Mouse (Mus musculus) mouse trophoblast stem cell (cell line): ENCODE data around the gene Il11ra1.

Experiments
- in situ Hi-C, 2 experiments: fragments of 300-500 bp; cut with MseI, MboI; formaldehyde crosslinking; loops; 2 replicates in 1 of 2; 3 replicates in 1 of 2; pipeline ENCODE4 v1.15.1; 2025

Gene Il11ra1

GRCm38 (mm10) chr4:41699783-41700182 lies at the start of gene Il11ra1:
Gene Il11ra1, plus strand, starts transcription at chr4:41699989.
- in situ Hi-C loops, result loop anchor here (10.0 kb wide), 1 partner anchor 145 kb away; no protein-coding TSS in a partner anchor

- in situ Hi-C loops, result no loop called here
These were observed 46.5 kb upstream of the Il11ra1 start for GRCm38 (mm10) chr4:41653296-41653695.

- in situ Hi-C loops, result no loop called here
These were observed 46.1 kb upstream of the Il11ra1 start for GRCm38 (mm10) chr4:41653730-41654129.

- in situ Hi-C loops, result no loop called here
These were observed 45.6 kb upstream of the Il11ra1 start for GRCm38 (mm10) chr4:41654217-41654616.

GRCm38 (mm10) chr4:41655525-41655924 lies 44.3 kb upstream of the Il11ra1 start:
- in situ Hi-C loops, result loop anchor here in 1 of 2 experiments (5.0 kb wide), 1 partner anchor 52 kb away; no protein-coding TSS in a partner anchor

GRCm38 (mm10) chr4:41658566-41659384 lies 41.0 kb upstream of the Il11ra1 start:
- in situ Hi-C loops, result loop anchor here in 1 of 2 experiments (5.0 kb wide), 1 partner anchor 49 kb away; no protein-coding TSS in a partner anchor

- in situ Hi-C loops, result loop anchor here in 1 of 2 experiments (5.0 kb wide), 1 partner anchor 48 kb away; no protein-coding TSS in a partner anchor
These were observed 40.2 kb upstream of the Il11ra1 start for GRCm38 (mm10) chr4:41659556-41659955.

- in situ Hi-C loops, result no loop called here
These were observed 38.8 kb upstream of the Il11ra1 start for GRCm38 (mm10) chr4:41660851-41661430.

- in situ Hi-C loops, result no loop called here
These were observed 37.1 kb upstream of the Il11ra1 start for GRCm38 (mm10) chr4:41662723-41663122.

GRCm38 (mm10) chr4:41663614-41664013 lies 36.2 kb upstream of the Il11ra1 start:
- in situ Hi-C loops, result no loop called here

GRCm38 (mm10) chr4:41664533-41664932 lies 35.3 kb upstream of the Il11ra1 start:
- in situ Hi-C loops, result no loop called here

- in situ Hi-C loops, result no loop called here
These were observed 34.6 kb upstream of the Il11ra1 start for GRCm38 (mm10) chr4:41665009-41665675.

GRCm38 (mm10) chr4:41666646-41667045 lies 33.1 kb upstream of the Il11ra1 start:
- in situ Hi-C loops, result no loop called here

GRCm38 (mm10) chr4:41670836-41671235 lies 29.0 kb upstream of the Il11ra1 start:
- in situ Hi-C loops, result no loop called here

GRCm38 (mm10) chr4:41671500-41671899 lies 28.3 kb upstream of the Il11ra1 start:
- in situ Hi-C loops, result no loop called here

GRCm38 (mm10) chr4:41671963-41672480 lies 27.8 kb upstream of the Il11ra1 start:
- in situ Hi-C loops, result no loop called here

GRCm38 (mm10) chr4:41672522-41672963 lies 27.2 kb upstream of the Il11ra1 start:
- in situ Hi-C loops, result no loop called here

- in situ Hi-C loops, result no loop called here
These were observed 26.6 kb upstream of the Il11ra1 start for GRCm38 (mm10) chr4:41673186-41673585.

GRCm38 (mm10) chr4:41676248-41677005 lies 23.4 kb upstream of the Il11ra1 start:
- in situ Hi-C loops, result no loop called here

GRCm38 (mm10) chr4:41677006-41677629 lies 22.7 kb upstream of the Il11ra1 start:
- in situ Hi-C loops, result no loop called here

- in situ Hi-C loops, result no loop called here
These were observed 20.9 kb upstream of the Il11ra1 start for GRCm38 (mm10) chr4:41678863-41679262.
